Mouse (Mus musculus) limb, embryonic 11.5 days (tissue): ENCODE data around the gene Cul5. TPM values are rescaled to one million over a fixed set of nuclear protein-coding genes. Genes with fewer than 3 reads are reported as not detected.

Experiments
- ATAC-seq: fragments of 200-750 bp; cut with Nextera tagmentation; 2 replicates; pipeline ENCODE4 v1.8.0; 2017; ENCODE audit warnings: low read depth; ENCODE audit not compliant: insufficient number of reproducible peaks, low FRiP score, low TSS enrichment
- DNase-seq: peaks from one replicate; pipeline ENCODE4 v3.0.0-alpha.2; 2015; ENCODE audit warnings: low spot score
- H3K27ac ChIP-seq: fragments of 300-500 bp; sonication (generic); replicated peaks from 2 replicates; pipeline ENCODE4 v1.5.1; 2014; ENCODE audit warnings: low read depth, mild to moderate bottlenecking, low read length
- H3K27me3 ChIP-seq: fragments of 300-500 bp; sonication (generic); 2 replicates; pipeline ENCODE4 v1.6.1; 2014; ENCODE audit warnings: mild to moderate bottlenecking, low read length, mixed read lengths; ENCODE audit not compliant: control insufficient read depth, insufficient read depth
- H3K36me3 ChIP-seq: fragments of 300-500 bp; sonication (generic); 2 replicates; pipeline ENCODE4 v1.6.1; 2014; ENCODE audit warnings: mild to moderate bottlenecking, low read length, moderate library complexity, mixed read lengths; ENCODE audit not compliant: control insufficient read depth, insufficient read depth
- H3K4me1 ChIP-seq: fragments of 300-500 bp; sonication (generic); 2 replicates; pipeline ENCODE4 v1.6.1; 2014; ENCODE audit warnings: low read length, mixed read lengths; ENCODE audit not compliant: control insufficient read depth, insufficient read depth
- H3K4me2 ChIP-seq: fragments of 300-500 bp; sonication (generic); 2 replicates; pipeline ENCODE4 v1.6.1; 2014; ENCODE audit warnings: low read depth, mild to moderate bottlenecking, moderate library complexity; ENCODE audit not compliant: severe bottlenecking
- H3K4me3 ChIP-seq: fragments of 300-500 bp; sonication (generic); 2 replicates; pipeline ENCODE4 v1.5.1; 2014; ENCODE audit warnings: low read depth, low read length
- H3K9ac ChIP-seq: fragments of 300-500 bp; sonication (generic); 2 replicates; pipeline ENCODE4 v1.6.1; 2014; ENCODE audit warnings: mild to moderate bottlenecking, low read length
- H3K9me3 ChIP-seq: fragments of 300-500 bp; sonication (generic); 2 replicates; pipeline ENCODE4 v1.6.1; 2016; ENCODE audit warnings: low read length; ENCODE audit not compliant: control insufficient read depth
- WGBS: fragments of 180-500 bp; shearing (Covaris S2); extraction: QIAGEN DNeasy Blood & Tissue Kit; methylation state at CpG from one replicate; pipeline ENCODE4 v1.1.7; 2014; 5-methylcytosine and 5-hydroxymethylcytosine counted together
- polyA plus RNA-seq: library from polyadenylated mRNA; unstranded; fragments of >200 nt; fragmentation: Nextera tagmentation; extraction: Ambion mirVana; gene quantifications from 2 replicates; pipeline ENCODE4 v1.2.1, GENCODE M21; 2014

Gene Cul5
- polyA plus RNA-seq, 1 experiment from 2014 or later: 42.2 TPM

DNA sequence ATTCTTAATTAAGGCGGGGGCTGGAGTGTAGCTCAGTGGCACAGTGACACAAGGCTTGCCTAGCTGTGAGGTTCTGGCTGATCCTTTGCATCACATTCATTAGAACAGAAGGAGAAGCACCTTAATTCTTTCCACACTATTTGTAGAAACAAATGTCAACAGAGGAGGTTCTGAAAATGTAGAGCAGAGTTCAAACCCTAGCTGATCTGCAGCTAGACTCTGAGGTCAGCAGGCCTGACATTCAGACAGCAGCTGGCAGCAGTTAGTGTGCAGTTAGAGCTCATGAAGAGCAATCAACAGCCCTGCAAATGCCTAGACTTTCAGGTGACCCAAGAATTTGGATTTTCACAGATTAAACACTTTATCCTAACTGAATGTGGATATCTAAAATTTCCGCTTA lies 68.3 kb downstream of the Cul5 start:
- H3K4me1 ChIP-seq: no peaks in the 10 kb centered on the region
- no peaks in the 10 kb centered on the region for H3K36me3 ChIP-seq
- no peak overlapping the region for H3K27ac ChIP-seq
- ATAC-seq: no peak
- no peaks in the 10 kb centered on the region for H3K9me3 ChIP-seq
- no peak overlapping the region for H3K9ac ChIP-seq
- no peak overlapping the region for H3K4me2 ChIP-seq
- H3K4me3 ChIP-seq: no peak overlapping the region
- no peak for DNase-seq
- 97% methylated on average over 2 of the region's 2 CpGs for WGBS
- H3K27me3 ChIP-seq: no peaks in the 10 kb centered on the region

DNA sequence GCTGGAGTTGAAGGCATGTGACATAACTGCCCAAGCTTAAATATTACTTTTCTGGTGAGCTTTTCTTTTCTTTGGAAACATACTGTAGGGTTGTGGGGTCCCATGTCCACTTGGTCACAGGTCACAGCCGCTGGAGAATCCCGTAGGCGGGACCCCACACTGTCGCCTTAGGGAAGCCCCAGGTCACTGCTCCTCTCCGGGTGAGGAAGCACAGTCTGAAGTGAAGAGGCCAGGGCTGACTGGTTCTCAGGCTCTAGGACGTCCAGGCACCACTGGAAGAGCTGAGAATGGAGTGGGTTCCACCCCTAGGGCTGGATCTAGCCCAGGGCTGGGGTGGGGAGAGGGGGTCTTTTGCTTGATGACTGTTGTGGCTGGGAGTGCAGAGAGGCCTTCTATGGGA lies 71.2 kb downstream of the Cul5 start:
- no peak for ATAC-seq

DNA sequence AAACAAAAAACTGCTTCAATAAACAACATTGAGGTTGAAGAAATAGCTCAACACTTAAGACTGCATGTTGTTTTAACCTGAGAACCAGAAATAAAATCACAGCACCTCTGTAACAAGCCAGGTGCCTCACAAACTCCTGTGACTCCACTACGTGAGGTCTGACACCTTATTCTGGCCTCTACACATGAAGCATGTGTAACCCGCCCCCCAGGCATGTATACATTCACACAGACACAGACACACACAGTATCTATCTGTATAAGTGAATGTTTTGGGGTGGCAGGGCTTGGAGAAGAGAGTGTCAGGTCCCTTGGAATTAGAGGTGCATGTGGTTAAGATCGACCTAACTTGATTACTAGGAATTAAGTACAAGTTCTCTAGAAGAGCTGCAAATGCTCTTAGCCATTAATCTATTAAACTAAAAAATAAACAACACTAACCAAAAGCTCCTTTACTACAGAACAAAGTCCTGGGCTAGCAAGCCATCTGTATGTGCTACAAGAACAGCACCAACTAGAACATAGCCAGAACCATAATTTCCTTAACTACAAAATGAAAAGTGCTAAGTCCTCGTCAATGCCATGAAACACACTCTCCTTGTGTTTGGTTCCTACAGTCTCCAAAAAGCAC lies 72.7 kb downstream of the Cul5 start:
- Histone ChIP-seq H3K4me1 (no peaks in the 10 kb centered on the region), H3K9me3 (no peaks in the 10 kb centered on the region), H3K4me2 (no peak overlapping the region), H3K4me3 (no peak overlapping the region), H3K27me3 (no peaks in the 10 kb centered on the region), H3K27ac (no peak overlapping the region), H3K9ac (no peak overlapping the region), H3K36me3 (no peaks in the 10 kb centered on the region)
- DNase-seq (no peak), ATAC-seq (no peak)
- WGBS: 85% methylated on average over 4 of the region's 4 CpGs

More for the DNA sequence above, 71.2 kb downstream of the Cul5 start:
- Histone ChIP-seq H3K27me3 (no peaks in the 10 kb centered on the region), H3K4me3 (no peak overlapping the region), H3K4me2 (no peak overlapping the region), H3K27ac (no peak overlapping the region), H3K9ac (no peak overlapping the region), H3K9me3 (no peaks in the 10 kb centered on the region), H3K4me1 (no peaks in the 10 kb centered on the region), H3K36me3 (no peaks in the 10 kb centered on the region)
- WGBS: 80% methylated on average over 6 of the region's 6 CpGs
- no peak for DNase-seq

DNA sequence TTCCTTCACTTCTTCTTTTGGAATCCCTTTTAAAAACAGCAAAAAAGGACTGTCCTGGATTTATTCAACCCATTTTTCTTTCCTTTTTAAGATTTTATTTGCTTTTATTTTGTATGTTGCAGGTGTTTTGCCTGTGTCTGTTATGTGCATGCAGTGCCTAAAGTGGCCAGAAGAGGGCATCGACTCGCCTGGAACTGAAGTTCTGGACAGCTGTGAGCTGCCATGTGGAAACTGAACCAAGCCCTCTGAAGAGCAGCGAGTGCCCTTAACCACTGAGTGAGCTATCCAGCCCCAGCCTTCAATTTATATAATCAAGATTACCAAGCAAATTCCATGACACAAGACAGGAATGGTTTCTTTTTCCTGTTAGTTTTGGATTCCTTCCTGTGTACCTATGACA lies 75.0 kb downstream of the Cul5 start:
- H3K27ac ChIP-seq: no peak overlapping the region
- no peaks in the 10 kb centered on the region for H3K9me3 ChIP-seq
- no peaks in the 10 kb centered on the region for H3K27me3 ChIP-seq
- H3K4me1 ChIP-seq: no peaks in the 10 kb centered on the region
- H3K4me2 ChIP-seq: no peak overlapping the region
- WGBS: 11% methylated on average over 3 of the region's 3 CpGs
- no peaks in the 10 kb centered on the region for H3K36me3 ChIP-seq
- DNase-seq (peak; percentile 81), ATAC-seq (no peak)
- no peak overlapping the region for H3K4me3 ChIP-seq
- H3K9ac ChIP-seq: no peak overlapping the region

DNA sequence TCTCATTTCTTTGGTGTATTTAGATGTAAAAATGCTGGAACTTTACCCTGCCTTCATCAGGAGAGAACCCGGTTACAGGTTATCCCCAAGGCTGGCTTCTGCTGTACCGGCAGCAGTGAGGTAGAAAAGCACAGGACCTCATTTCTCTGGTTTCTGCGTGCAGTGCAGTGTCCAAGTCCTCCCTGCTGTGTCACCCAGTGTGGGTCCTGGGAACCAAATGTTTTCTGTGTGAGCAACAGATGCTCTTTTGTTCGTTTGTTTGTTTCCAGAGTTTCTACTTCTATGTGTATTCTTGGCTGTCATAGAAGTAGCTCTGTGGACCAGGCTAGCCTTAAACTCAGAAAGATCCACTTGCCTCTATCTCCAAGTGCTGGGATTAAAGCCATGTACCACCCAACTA lies 87.9 kb downstream of the Cul5 start:
- ATAC-seq (no peak), DNase-seq (no peak)
- H3K4me2 ChIP-seq: no peak overlapping the region
- no peaks in the 10 kb centered on the region for H3K4me1 ChIP-seq
- 88% methylated on average over 4 of the region's 4 CpGs for WGBS
- no peak overlapping the region for H3K9ac ChIP-seq
- no peak overlapping the region for H3K4me3 ChIP-seq
- H3K27me3 ChIP-seq: no peaks in the 10 kb centered on the region
- peaks cover 5% of the 10 kb centered on the region; the same call in 1 of the 2 replicates for H3K36me3 ChIP-seq
- no peaks in the 10 kb centered on the region for H3K9me3 ChIP-seq
- no peak overlapping the region for H3K27ac ChIP-seq

DNA sequence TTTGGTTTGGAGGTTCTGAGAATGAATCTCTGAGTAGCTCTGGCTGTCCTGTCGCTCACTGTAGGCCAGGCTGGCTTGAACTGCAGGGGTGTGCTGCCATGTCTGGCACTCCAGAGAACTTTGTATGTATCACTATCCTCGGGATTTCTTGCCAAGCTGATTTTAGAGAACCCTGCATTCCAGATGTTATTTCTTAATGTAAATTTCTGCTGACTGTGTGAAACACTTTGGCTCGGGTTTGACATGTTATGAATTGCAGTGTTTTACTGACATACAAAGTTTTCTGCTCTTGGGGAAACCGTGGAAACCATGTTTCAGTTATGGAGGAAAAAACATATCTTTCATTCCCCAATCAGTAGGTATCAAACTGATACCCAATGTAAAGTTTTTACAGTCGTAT lies 94.1 kb downstream of the Cul5 start:
- H3K27me3 ChIP-seq: no peaks in the 10 kb centered on the region
- no peak overlapping the region for H3K4me3 ChIP-seq
- H3K27ac ChIP-seq: no peak overlapping the region
- H3K9me3 ChIP-seq: no peaks in the 10 kb centered on the region
- WGBS: 94% methylated on average over 5 of the region's 5 CpGs
- ATAC-seq (no peak), DNase-seq (no peak)
- H3K4me1 ChIP-seq: no peaks in the 10 kb centered on the region
- no peak overlapping the region for H3K9ac ChIP-seq
- peaks cover 5% of the 10 kb centered on the region; the same call in 1 of the 2 replicates for H3K36me3 ChIP-seq
- no peak overlapping the region for H3K4me2 ChIP-seq

DNA sequence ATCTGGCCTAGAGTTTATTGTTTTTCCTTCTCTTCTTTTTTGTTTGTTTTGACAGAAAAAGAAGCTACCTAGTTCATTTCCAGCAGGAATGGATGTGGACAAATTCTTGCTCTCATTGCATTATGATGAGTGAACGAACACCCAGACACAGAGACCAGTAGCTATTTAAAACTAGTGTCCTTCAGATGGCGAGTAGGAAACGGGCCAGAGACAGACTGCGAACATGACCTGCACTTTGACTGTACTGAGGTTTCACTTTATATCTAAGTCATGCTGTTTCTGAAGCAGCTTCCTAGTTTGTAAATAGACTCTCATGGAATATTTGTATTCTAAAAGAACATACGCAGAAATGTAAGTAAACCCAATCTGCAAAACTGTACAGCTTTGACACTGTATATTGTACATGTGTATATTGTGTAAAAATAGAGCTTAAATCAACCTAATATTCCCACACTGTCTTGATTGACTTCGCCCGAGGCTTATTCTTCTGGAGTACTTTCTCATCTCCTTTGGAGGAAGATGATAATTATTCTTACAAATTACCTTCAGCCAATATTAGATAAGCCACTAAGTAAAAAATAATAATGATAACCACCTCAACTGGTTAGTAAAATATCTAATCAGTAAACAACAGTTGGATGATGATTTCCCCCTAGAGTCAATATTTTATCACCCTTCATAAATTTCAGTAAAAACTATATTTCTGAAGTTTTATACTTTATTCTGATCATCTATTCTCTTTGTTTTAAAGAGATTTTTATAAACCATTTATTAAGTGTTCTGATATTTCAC lies 97.1 kb downstream of the Cul5 start:
- no peaks in the 10 kb centered on the region for H3K27me3 ChIP-seq
- no peak overlapping the region for H3K9ac ChIP-seq
- ATAC-seq (no peak), DNase-seq (no peak)
- no peak overlapping the region for H3K4me2 ChIP-seq
- no peak overlapping the region for H3K4me3 ChIP-seq
- H3K9me3 ChIP-seq: no peaks in the 10 kb centered on the region
- H3K27ac ChIP-seq: no peak overlapping the region
- 94% methylated on average over 7 of the region's 7 CpGs for WGBS
- no peaks in the 10 kb centered on the region for H3K4me1 ChIP-seq
- H3K36me3 ChIP-seq: peaks cover 10% of the 10 kb centered on the region; the same call in 1 of the 2 replicates

DNA sequence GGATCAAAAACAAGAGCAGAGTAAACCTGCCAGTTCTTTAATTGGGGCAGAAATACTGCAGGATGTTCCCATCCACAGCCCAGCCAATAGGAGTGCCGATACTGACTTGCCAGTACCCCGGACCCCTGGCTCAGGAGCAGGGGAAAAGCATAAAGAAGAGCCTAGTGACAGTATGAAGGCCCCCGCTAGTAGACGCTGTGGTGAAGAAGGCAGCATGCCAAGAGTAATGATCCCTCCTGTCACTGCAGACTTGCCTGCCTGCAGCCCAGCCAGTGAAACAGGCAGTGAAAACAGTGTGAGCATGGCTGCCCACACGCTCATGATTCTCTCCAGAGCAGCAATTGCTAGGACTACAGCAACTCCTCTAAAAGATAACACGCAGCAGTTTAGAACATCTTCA lies 99.2 kb downstream of the Cul5 start:
- H3K4me1 ChIP-seq: no peaks in the 10 kb centered on the region
- DNase-seq (no peak), ATAC-seq (no peak)
- H3K4me3 ChIP-seq: no peak overlapping the region
- H3K9me3 ChIP-seq: no peaks in the 10 kb centered on the region
- no peak overlapping the region for H3K9ac ChIP-seq
- H3K27ac ChIP-seq: no peak overlapping the region
- H3K27me3 ChIP-seq: no peaks in the 10 kb centered on the region
- WGBS: 61% methylated on average over 6 of the region's 6 CpGs
- H3K4me2 ChIP-seq: no peak overlapping the region
- H3K36me3 ChIP-seq: peaks cover 12% of the 10 kb centered on the region; the same call in 1 of the 2 replicates
